ENCODE assay signal across 9 mouse cellular contexts in the genomic region with DNA sequence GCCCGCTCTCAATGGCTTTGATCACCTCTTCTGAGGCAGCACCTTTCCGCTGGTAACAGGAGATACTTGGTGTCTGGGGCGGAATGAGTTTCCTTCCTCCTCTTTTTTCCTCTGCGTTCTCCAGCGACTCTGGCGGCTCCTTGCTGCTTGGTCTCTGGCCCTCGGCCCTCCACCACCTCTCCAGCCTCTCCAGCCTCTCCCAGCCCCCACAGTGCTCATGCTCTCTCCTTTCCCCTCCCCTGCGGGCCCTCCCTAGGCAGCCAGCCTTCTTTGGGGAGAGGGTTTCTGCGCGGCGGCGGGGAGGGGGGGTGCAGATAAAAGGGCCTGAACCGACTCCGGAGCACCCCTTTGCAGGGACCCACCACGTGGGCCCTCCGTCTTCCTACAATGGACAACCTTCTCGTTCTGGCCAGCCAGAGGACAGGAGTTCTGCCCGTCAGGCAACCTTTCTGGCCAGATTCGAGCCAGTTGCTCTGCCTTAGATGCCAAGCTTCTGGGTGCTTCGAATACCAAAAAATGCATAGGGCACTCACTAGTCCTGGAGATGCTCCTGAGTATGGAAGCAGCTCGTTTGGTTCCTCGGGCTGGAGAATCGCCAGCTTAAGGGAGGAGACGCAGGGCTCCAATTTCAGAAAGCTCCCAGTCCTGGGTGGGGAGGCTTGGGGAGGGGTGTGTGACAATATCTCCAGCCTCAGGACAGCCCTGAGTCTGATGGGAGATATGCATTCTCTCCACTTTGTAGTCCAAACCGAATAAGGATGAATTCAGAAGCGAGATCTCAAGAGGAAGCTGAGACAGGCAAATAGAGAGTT. TPM values are rescaled to one million over a fixed set of nuclear protein-coding genes. Genes with fewer than 3 reads are reported as not detected.
A peak's percentile ranks its signal among the peaks of the same experiment; 100 is the strongest.
DNase-seq lines count a peak whose midpoint lies in the region; ATAC-seq lines count a peak whose summit lies in the region.
"Had no signal": no experiment of that assay in that cellular context is flagged by ENCODE, and none has a peak within 500 bp of the region (broad histone marks: within the 10 kb centered on the region; RNA-seq: fewer than 3 reads in every experiment).

No protein-coding gene starts in this region.

- H3K36me3 ChIP-seq in kidney, embryonic 15.5 days, result no peaks in the 10 kb centered on the region
- no peaks in the 10 kb centered on the region for H3K36me3 ChIP-seq in limb, embryonic 10.5 days
- H3K36me3 ChIP-seq in neural tube, embryonic 14.5 days (ENCODE audit: control insufficient read depth, insufficient read depth, low read length), result no peaks in the 10 kb centered on the region

- peak overlapping the region; percentile 28 for H3K4me3 ChIP-seq in kidney, embryonic 15.5 days (replicated peaks)
- peak overlapping the region; percentile 39 for H3K4me3 ChIP-seq in limb, embryonic 10.5 days
- H3K4me3 ChIP-seq in neural tube, embryonic 14.5 days (ENCODE audit: low read depth, low read length), result no peak overlapping the region; the same call in 1 of the 2 replicates

- H3K9me3 ChIP-seq in kidney, embryonic 15.5 days (replicated peaks), result no peaks in the 10 kb centered on the region
- H3K9me3 ChIP-seq in limb, embryonic 10.5 days (replicated peaks), result no peaks in the 10 kb centered on the region
- H3K9me3 ChIP-seq in neural tube, embryonic 14.5 days (ENCODE audit: control insufficient read depth, low read length), result no peaks in the 10 kb centered on the region

- no peak for DNase-seq in kidney, postnatal 36 days
- DNase-seq in limb, embryonic 10.5 days (ENCODE audit: low spot score), result peak; percentile 50
- DNase-seq in testis, postnatal 14 days (ENCODE audit: low spot score), result no peak
- DNase-seq in urinary bladder, postnatal 36 days (ENCODE audit: low spot score in 2 of 2), result no peak
- DNase-seq in lung, adult 18-20 months, result no peak

- peak overlapping the region; percentile 61 for H3K4me2 ChIP-seq in kidney, embryonic 15.5 days
- H3K4me2 ChIP-seq in neural tube, embryonic 14.5 days (ENCODE audit: low read depth, low read length), result peak overlapping the region; percentile 34; the same call in 1 of the 2 replicates

- H3K27me3 ChIP-seq in kidney, embryonic 15.5 days, result peaks cover 21% of the 10 kb centered on the region
- peaks cover 51% of the 10 kb centered on the region for H3K27me3 ChIP-seq in limb, embryonic 10.5 days (ENCODE audit: low read depth, poor library complexity, severe bottlenecking)
- no peaks in the 10 kb centered on the region for H3K27me3 ChIP-seq in neural tube, embryonic 14.5 days (ENCODE audit: control insufficient read depth, insufficient read depth, low read length)

- no peak overlapping the region for H3K9ac ChIP-seq in kidney, embryonic 15.5 days
- H3K9ac ChIP-seq in neural tube, embryonic 14.5 days (replicated peaks; ENCODE audit: low read depth, low read length), result no peak overlapping the region

- ATAC-seq in kidney, embryonic 15.5 days (replicated peaks; ENCODE audit: low FRiP score), result 0 out of 2 replicates have a peak, but pooled peaks have one; percentile 31
- ATAC-seq in erythroblast, adult 5-6 weeks (replicated peaks; ENCODE audit: low FRiP score, poor library complexity, severe bottlenecking), result 0 out of 2 replicates have a peak, but pooled peaks have one; percentile 16
- ATAC-seq in neural tube, embryonic 14.5 days (ENCODE audit: low read depth), result peak; percentile 19; the same call in 1 of the 2 replicates
- ATAC-seq: Patski had no signal

- peaks cover 11% of the 10 kb centered on the region for H3K4me1 ChIP-seq in kidney, embryonic 15.5 days
- peaks cover 29% of the 10 kb centered on the region for H3K4me1 ChIP-seq in limb, embryonic 10.5 days
- H3K4me1 ChIP-seq in neural tube, embryonic 14.5 days (ENCODE audit: control insufficient read depth, insufficient read depth, low read length), result no peaks in the 10 kb centered on the region

- 22% methylated on average over 26 of the region's 26 CpGs for WGBS in kidney, embryonic 15.5 days
- WGBS in limb, embryonic 10.5 days, result 14% methylated on average over 26 of the region's 26 CpGs
- WGBS in neural tube, embryonic 14.5 days, result 29% methylated on average over 26 of the region's 26 CpGs

- 0 out of 2 replicates have a peak overlapping the region, but pooled peaks have one; percentile 18 for H3K27ac ChIP-seq in kidney, embryonic 15.5 days
- H3K27ac ChIP-seq in limb, embryonic 10.5 days, result peak overlapping the region; percentile 61
- no peak overlapping the region for H3K27ac ChIP-seq in neural tube, embryonic 14.5 days (ENCODE audit: low read depth, low read length)

RNA-seq across cellular contexts. Expression of gene Bcorl1, which starts 30.2 kb away (rescaled TPM):
- 6.3 and 6.9 TPM in 2 replicates for polyA plus RNA-seq in kidney, embryonic 15.5 days (2015; fragmentation: Nextera tagmentation; extraction: Ambion mirVana)
- 4.6 and 8.6 TPM in 2 replicates for total RNA-seq in erythroblast, adult 5-6 weeks (2015; ENCODE audit: low replicate concordance)
- 23.8 and 31.1 TPM in 2 replicates for total RNA-seq in erythroblast, adult 5-6 weeks (2017; ENCODE audit: low replicate concordance)
- polyA plus RNA-seq in limb, embryonic 10.5 days (2016; fragmentation: Nextera tagmentation; extraction: Ambion mirVana), result 3.9 and 4.4 TPM in 2 replicates
- polyA plus RNA-seq in neural tube, embryonic 14.5 days (2014; fragmentation: Nextera tagmentation; extraction: Ambion mirVana), result 6.4 and 6.9 TPM in 2 replicates

RNA-seq across cellular contexts. Expression of gene Utp14a, which starts 54.2 kb away (rescaled TPM):
- polyA plus RNA-seq in kidney, embryonic 15.5 days (2015; fragmentation: Nextera tagmentation; extraction: Ambion mirVana), result 17.7 and 18.9 TPM in 2 replicates
- total RNA-seq in erythroblast, adult 5-6 weeks (2015; ENCODE audit: low replicate concordance), result 7.9 and 9.0 TPM in 2 replicates
- total RNA-seq in erythroblast, adult 5-6 weeks (2017; ENCODE audit: low replicate concordance), result 8.8 and 14.2 TPM in 2 replicates
- polyA plus RNA-seq in limb, embryonic 10.5 days (2016; fragmentation: Nextera tagmentation; extraction: Ambion mirVana), result 22.5 and 22.9 TPM in 2 replicates
- 15.9 and 17.0 TPM in 2 replicates for polyA plus RNA-seq in neural tube, embryonic 14.5 days (2014; fragmentation: Nextera tagmentation; extraction: Ambion mirVana)
